Mouse (Mus musculus): ENCODE data around the gene Sh2d1b2.

DNA sequence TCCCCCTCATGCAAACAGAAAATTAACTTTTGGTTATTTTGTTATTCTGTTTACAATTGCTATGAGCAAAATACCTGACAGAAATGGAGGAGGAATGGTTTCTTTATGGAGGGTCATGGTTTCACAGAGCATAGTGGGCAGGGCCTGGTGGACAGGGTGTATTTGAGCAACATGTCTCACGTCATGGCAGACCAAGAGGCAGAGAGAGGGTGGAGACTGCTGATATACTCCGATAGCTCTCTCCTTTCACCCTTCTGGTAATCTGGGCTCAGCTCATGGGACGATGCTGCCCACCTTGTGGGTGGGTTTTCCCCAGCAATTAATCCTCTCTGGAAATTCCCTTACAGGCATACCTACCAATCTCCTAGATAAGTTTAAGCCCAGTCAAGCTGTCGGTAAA lies 42.3 kb upstream of the Sh2d1b2 start:
- TF ChIP-seq POLR2A (IDR thresholded peaks at IDR 0.05; ENCODE audit: insufficient read depth, low read depth, low read length) (no peak), CTCF (IDR thresholded peaks at IDR 0.05) (no peak)
